Mouse (Mus musculus) spleen, embryonic (tissue): Measurements from ENCODE around the gene Tmem189.
"Not testable (repeated sequence)": the region's sequence is repeated elsewhere in the genome, so short reads cannot be mapped to it uniquely, and the experiment has no call there.

Experiments used
- CTCF ChIA-PET: fragments of 350-600 bp; sonication (Branson Sonifier 250); formaldehyde crosslinking; loops from one replicate; lab custom pipeline; 2022; lab: Charles Lee

The Tmem189 gene

DNA sequence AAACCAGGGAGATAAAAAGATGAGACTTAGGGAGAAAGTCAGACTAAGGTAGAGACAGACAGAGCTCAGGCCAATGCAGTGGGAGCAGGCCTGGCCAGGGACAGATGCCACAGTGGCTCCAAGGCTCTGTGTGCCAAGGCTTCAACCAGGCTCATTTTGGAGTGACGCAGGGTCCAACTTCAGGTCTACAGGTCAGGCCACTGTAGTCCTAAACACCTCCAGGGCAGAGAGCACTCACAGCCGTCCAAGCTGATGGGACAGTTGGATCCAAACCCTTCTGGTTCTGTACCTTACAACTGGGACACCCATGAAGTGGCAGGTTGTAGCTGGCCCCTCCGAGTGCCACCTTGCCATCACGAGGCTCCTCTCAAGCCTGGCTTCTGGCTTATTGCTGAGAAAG, 31.6 kb downstream of the Tmem189 start:
- CTCF ChIA-PET, result no interaction called here

DNA sequence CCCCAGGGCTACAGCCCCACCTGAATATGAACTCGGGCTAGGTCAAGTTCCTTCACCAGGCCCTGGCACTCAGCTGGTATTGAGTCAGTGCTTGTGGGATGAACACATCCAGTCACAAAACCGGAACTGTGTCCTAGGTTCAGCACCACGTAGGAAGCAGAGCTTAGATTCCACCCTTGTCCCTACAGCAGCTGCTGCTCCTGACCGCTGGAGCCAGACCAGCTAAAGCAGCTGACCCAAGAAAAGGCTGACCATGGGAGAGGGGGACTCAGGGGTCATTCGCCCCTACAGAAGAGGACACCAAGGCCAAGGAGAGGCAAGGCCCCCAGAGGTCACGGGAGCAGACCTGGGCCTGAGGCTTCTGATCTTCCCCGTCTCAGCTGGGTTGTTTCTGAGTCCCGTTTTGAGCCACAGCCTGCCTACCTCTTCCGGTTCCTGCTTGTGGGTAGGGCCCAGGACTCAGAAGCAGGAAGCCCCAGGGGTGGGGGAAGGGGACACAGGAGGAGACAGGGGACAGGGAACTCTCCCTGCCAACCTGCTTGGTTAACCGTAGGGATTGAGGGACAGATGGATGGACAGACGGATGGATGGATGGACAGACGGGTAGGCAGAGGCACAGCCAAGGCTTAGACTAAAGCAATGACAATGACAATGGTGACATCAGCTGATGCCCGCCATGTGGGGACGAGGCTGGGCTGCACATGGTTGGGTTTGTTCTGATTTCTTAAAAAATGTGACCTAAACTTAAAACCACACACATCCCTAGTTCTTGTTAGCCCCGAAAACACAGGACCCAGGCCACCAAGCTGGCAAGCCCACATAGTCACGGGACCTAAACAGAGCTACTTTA, 32.8 kb downstream of the Tmem189 start:
- CTCF ChIA-PET, result interaction anchor here (0.7 kb wide), 1 partner anchor 24 kb away, joined by 7 read pairs; no protein-coding TSS in a partner anchor

- CTCF ChIA-PET, result interaction anchor here (0.6 to 0.7 kb wide), 2 partner anchors 10 to 168 kb away, joined by 3 read pairs; no protein-coding TSS in a partner anchor
These were observed 34.6 kb downstream of the Tmem189 start for GRCm38 (mm10) chr2:167654911-167655600.

DNA sequence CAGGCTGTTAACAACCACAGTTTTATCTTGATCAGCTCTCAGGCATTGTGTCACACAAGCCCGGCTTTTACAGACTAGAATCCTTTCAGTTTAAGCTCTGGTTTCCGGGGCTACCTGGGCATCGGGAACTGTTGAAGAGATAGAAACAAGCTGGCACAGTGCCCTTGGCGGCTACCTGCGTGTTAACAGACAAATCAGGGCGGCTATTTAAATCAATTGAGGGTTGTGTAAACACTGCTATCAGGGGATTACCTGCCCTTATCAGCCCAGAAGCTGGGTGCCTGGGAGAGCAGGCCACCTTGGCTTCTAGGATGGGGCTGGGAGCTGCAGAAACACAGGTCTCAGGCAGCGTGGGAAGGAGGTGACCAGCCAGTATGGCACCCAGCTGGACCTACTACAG, 36.9 kb downstream of the Tmem189 start:
- CTCF ChIA-PET, result interaction anchor here (0.7 kb wide), 1 partner anchor 27 kb away, joined by 7 read pairs; no protein-coding TSS in a partner anchor

- CTCF ChIA-PET, result interaction anchor here (0.6 kb wide), 1 partner anchor 30 kb away, joined by 3 read pairs; no protein-coding TSS in a partner anchor
These were observed 38.0 kb downstream of the Tmem189 start for GRCm38 (mm10) chr2:167651622-167652021.

DNA sequence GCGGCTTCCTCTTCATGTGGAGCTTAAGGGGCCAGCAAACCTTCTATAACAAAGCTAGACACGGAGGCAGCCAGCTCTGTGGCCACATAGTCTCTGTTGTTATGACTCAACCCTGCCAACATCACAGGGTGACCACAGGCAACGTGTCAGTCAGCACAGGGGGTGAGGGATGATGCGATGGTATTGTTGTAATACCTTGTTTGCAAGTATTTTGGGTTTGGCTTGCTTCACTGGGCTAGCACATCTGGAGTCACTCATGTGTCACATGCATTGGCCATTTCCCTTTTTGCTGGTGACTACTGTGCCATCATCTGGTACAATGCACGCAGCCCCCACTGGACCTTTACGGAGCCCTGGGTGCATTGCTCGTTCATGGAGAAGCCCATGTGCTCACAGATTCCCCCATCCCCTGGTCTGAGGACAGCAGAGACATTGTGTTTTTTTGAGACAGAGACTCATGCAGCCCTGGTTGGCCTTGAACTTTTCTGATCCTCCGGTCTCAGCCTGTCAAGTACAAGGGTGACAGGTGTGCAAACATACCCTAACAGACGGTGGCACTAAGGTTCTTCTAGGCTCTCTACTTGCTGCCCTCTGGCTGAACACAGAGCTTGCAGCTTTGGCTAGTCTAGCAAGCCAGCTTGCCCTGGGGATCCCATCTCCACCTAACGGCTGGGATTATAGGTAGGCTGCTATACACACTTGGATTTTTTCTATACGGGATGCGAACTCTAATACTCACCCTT, 40.2 kb downstream of the Tmem189 start:
- CTCF ChIA-PET, result interaction anchor here (0.7 to 0.9 kb wide), 2 partner anchors 8 to 31 kb away, joined by 3 read pairs; no protein-coding TSS in a partner anchor

GRCm38 (mm10) chr2:167646411-167646810, 43.2 kb downstream of the Tmem189 start:
- CTCF ChIA-PET, result no interaction called here

GRCm38 (mm10) chr2:167643356-167644052, 46.1 kb downstream of the Tmem189 start:
- CTCF ChIA-PET, result not testable (repeated sequence)

DNA sequence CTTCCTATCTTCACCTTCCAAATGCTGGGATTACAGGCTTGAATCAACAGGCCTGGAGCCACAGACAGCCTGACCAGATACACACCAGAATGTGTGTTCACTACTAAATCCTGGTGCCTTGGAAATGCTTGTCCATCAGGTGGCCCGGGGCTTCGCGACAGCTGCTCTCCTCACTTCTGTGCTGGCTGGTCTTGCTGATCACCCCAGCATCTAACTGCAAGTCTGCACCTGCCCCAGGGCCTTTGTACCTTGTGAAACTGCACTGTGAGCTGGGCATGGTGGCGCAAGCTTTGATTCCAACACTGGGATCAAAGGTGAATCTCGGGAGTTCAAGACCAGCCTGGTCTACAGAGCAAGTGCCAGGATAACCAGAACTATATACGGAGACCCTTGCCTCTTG, 47.5 kb downstream of the Tmem189 start:
- CTCF ChIA-PET, result interaction anchor here (0.7 to 1.2 kb wide), 4 partner anchors 31 to 467 kb away, joined by 3 to 8 read pairs (median 4); no protein-coding TSS in a partner anchor

GRCm38 (mm10) chr2:167641337-167641736, 48.3 kb downstream of the Tmem189 start:
- CTCF ChIA-PET, result interaction anchor here (0.6 to 1.0 kb wide), 6 partner anchors 9 to 466 kb away, joined by 3 to 8 read pairs (median 3); no protein-coding TSS in a partner anchor

- CTCF ChIA-PET, result no interaction called here
These were observed 49.3 kb downstream of the Tmem189 start for GRCm38 (mm10) chr2:167640279-167640678.

DNA sequence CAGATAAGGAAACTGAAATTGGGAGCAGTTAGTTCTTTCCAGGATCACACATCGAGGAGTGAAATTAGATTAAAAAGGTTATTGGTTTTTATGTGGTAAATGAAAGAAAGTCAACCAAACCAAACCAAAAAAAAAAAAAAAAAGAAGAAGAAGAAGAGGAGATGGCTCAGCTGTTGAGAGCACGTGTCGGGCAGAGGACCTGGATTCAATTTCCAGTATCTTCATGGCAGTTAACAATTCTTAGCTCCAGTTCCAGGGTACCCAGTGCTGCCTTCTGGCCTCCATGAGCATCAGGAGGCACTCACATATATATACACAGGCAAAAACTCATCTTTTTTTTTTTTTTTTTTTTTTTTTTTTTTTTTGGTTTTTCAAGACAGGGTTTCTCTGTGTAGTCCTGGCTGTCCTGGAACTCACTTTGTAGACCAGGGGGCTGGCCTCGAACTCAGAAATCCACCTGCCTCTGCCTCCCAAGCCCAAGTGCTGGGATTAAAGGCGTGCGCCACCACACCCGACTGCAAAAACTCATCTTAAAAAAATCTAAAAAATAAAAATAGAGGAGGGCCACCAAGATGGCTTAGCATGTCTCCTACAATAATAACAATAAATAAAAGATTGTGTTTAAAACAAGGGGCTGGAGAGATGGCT, 54.6 kb downstream of the Tmem189 start:
- CTCF ChIA-PET, result interaction anchor here (0.6 to 1.3 kb wide), 4 partner anchors 45 to 466 kb away, joined by 3 to 8 read pairs (median 4); no protein-coding TSS in a partner anchor

- CTCF ChIA-PET, result interaction anchor here (0.7 to 0.8 kb wide), 2 partner anchors 45 to 298 kb away, joined by 5 to 8 read pairs; no protein-coding TSS in a partner anchor
These were observed 55.3 kb downstream of the Tmem189 start for GRCm38 (mm10) chr2:167634338-167634770.

DNA sequence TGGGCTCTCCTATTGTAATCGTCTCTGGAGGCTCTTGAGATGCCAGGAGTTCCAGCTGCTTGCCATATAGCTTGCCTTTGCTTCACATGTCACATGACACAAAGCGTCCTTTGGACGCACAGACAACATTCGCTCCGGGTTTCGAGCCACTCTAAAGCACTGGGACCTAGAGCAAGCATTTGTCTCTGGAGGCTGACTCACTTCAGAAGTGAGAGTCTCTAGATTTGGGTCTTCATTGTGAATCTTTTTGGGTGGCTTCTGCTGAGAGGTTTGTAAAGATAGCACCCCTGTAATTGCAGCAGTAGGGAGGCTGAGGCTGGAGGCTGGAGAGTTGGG, 56.1 kb downstream of the Tmem189 start:
- CTCF ChIA-PET, result interaction anchor here (0.9 kb wide), 1 partner anchor 10 kb away, joined by 3 read pairs; no protein-coding TSS in a partner anchor

DNA sequence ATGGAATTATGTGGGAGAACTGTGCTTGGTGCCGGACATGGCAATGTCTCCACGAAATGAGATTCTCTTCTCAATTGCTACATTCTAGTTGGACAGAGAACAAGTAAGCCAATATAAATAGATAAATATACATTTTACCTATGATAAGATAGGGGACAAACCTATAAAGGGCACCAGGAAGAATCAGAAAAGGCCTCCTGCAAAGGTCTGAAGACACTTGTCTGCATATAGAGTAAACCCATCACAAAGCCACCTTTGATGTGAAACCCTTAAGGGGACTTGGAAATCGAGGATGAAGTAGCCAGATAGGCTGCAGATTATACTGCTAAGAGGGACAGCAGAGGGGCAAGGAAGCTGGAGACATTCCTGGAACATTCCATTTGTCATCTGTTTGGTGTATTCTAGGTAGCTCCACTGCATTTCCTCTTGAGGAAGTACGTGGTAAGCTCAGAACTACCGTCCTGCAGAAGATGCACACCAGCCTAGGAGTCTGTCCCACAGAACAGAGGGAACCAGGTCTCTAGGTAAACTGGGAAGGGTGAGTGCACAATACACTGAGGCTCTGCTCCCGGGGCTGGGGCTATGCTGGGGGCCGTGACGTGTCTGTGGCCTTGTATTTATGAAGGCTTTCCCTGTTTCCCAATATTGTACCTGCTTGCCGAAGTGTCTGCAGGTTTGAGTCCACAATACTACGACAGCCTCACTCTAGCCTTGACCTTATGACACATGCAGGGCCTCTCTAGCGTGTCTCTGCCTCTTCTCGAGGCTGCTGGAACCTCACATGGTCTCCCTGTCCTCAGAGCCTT, 56.7 kb downstream of the Tmem189 start:
- CTCF ChIA-PET, result interaction anchor here (0.9 kb wide), 1 partner anchor 9 kb away, joined by 3 read pairs; no protein-coding TSS in a partner anchor

GRCm38 (mm10) chr2:167631591-167632448, 57.8 kb downstream of the Tmem189 start, which contains the start of gene Ube2v1:
TSS of gene Ube2v1 (minus strand) at chr2:167632095.
- CTCF ChIA-PET, result no interaction called here

DNA sequence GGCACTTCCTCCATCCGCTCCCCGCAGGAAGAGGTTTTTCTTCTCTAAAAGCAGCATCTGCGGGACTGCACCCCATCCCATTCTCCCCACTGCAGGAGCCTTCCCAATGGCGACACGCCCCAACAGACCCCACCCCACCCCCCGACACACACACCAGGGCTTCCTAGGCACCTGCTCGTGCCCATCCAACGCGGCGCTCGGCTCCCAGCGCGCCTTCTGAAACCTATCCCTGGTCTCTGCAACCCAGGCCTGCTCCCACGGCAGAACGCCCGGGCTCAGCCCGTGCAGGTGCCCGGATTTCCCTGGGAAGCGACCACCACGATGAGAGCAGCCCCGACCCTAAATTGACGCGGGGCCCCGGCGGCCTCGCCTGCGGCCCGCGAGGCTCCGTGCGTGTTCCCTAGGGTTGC, 58.4 kb downstream of the Tmem189 start:
- CTCF ChIA-PET, result interaction anchor here (0.7 kb wide), 1 partner anchor 39 kb away, joined by 3 read pairs; no protein-coding TSS in a partner anchor

DNA sequence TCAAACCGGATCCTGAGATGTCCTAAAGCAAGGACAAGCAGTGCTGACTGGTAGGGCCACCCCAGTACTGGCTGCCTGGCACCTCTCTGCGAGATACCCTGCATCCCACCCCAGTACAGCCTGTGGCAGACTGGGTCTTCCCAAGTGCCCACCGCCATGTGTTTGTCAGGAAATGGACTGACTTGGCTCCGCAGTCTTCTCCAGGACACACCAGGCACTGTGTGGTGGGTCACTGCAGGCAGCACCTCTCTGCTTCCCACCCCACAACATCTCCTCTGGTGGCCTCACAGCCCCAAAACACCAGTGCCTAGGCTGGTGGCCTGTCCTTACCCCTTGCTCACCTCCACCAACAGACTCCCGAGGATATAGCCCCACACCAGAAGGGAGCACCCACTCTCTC, 59.2 kb downstream of the Tmem189 start:
- CTCF ChIA-PET, result interaction anchor here (0.7 kb wide), 1 partner anchor 40 kb away, joined by 3 read pairs; no protein-coding TSS in a partner anchor
